Mouse (Mus musculus): ENCODE data around the gene Fas. TPM values are rescaled to one million over a fixed set of nuclear protein-coding genes. Genes with fewer than 3 reads are reported as not detected.

Gene Fas
- polyA plus RNA-seq, 1 experiment from 2014 or later = 5.5 TPM

GRCm38 (mm10) chr19:34299229-34299628, 8.8 kb downstream of the Fas start:
- H3K9me3 ChIP-seq (replicated peaks) = no peaks in the 10 kb centered on the region
- no peak for ATAC-seq (replicated peaks; ENCODE audit: insufficient number of reproducible peaks, insufficient read depth, low FRiP score, low read depth)
- no peak overlapping the region for H3K4me3 ChIP-seq
- WGBS = 53% methylated on average over 4 of the region's 4 CpGs
- H3K4me2 ChIP-seq = no peak overlapping the region
- H3K27me3 ChIP-seq = no peaks in the 10 kb centered on the region
- H3K4me1 ChIP-seq (replicated peaks) = peaks cover 3% of the 10 kb centered on the region; the same call in 1 of the 2 replicates
- H3K36me3 ChIP-seq = no peaks in the 10 kb centered on the region
- H3K9ac ChIP-seq = no peak overlapping the region
- H3K27ac ChIP-seq = no peak overlapping the region

- Histone ChIP-seq H3K9me3 (replicated peaks) (no peaks in the 10 kb centered on the region), H3K4me3 (no peak overlapping the region), H3K27ac (no peak overlapping the region), H3K27me3 (no peaks in the 10 kb centered on the region), H3K4me2 (no peak overlapping the region), H3K9ac (no peak overlapping the region), H3K4me1 (replicated peaks) (peaks cover 3% of the 10 kb centered on the region; the same call in 1 of the 2 replicates), H3K36me3 (no peaks in the 10 kb centered on the region)
- ATAC-seq (replicated peaks; ENCODE audit: insufficient number of reproducible peaks, insufficient read depth, low FRiP score, low read depth) = no peak
- WGBS = 81% methylated on average over 2 of the region's 2 CpGs
These were observed 10.0 kb downstream of the Fas start for GRCm38 (mm10) chr19:34300430-34300829.

GRCm38 (mm10) chr19:34304917-34305316, 14.5 kb downstream of the Fas start:
- no peak overlapping the region for H3K4me2 ChIP-seq
- no peak overlapping the region for H3K9ac ChIP-seq
- no peaks in the 10 kb centered on the region for H3K4me1 ChIP-seq (replicated peaks)
- ATAC-seq (replicated peaks; ENCODE audit: insufficient number of reproducible peaks, insufficient read depth, low FRiP score, low read depth) = no peak
- no peak overlapping the region for H3K27ac ChIP-seq
- no peaks in the 10 kb centered on the region for H3K27me3 ChIP-seq
- H3K9me3 ChIP-seq (replicated peaks) = no peaks in the 10 kb centered on the region
- H3K4me3 ChIP-seq = no peak overlapping the region
- no peaks in the 10 kb centered on the region for H3K36me3 ChIP-seq

- Histone ChIP-seq H3K4me2 (no peak overlapping the region), H3K27ac (no peak overlapping the region), H3K27me3 (no peaks in the 10 kb centered on the region), H3K4me3 (no peak overlapping the region), H3K4me1 (replicated peaks) (no peaks in the 10 kb centered on the region), H3K9ac (no peak overlapping the region), H3K36me3 (no peaks in the 10 kb centered on the region), H3K9me3 (replicated peaks) (no peaks in the 10 kb centered on the region)
- ATAC-seq (replicated peaks; ENCODE audit: insufficient number of reproducible peaks, insufficient read depth, low FRiP score, low read depth) = no peak
- 77% methylated on average over 6 of the region's 6 CpGs for WGBS
These were observed 16.3 kb downstream of the Fas start for GRCm38 (mm10) chr19:34306794-34307193.

- no peaks in the 10 kb centered on the region for H3K4me1 ChIP-seq (replicated peaks)
- WGBS = 61% methylated on average over 5 of the region's 5 CpGs
- no peak overlapping the region for H3K4me3 ChIP-seq
- ATAC-seq (replicated peaks; ENCODE audit: insufficient number of reproducible peaks, insufficient read depth, low FRiP score, low read depth) = no peak
- H3K36me3 ChIP-seq = no peaks in the 10 kb centered on the region
- H3K27me3 ChIP-seq = no peaks in the 10 kb centered on the region
- H3K9me3 ChIP-seq (replicated peaks) = no peaks in the 10 kb centered on the region
- H3K4me2 ChIP-seq = no peak overlapping the region
- no peak overlapping the region for H3K9ac ChIP-seq
- no peak overlapping the region for H3K27ac ChIP-seq
These were observed 21.8 kb downstream of the Fas start for GRCm38 (mm10) chr19:34312151-34312728.

GRCm38 (mm10) chr19:34328051-34328450, 37.6 kb downstream of the Fas start:
- no peaks in the 10 kb centered on the region for H3K4me1 ChIP-seq (replicated peaks)
- no peak overlapping the region for H3K27ac ChIP-seq
- no peaks in the 10 kb centered on the region for H3K9me3 ChIP-seq (replicated peaks)
- no peaks in the 10 kb centered on the region for H3K36me3 ChIP-seq
- 62% methylated on average over 3 of the region's 3 CpGs for WGBS
- no peak overlapping the region for H3K4me3 ChIP-seq
- H3K4me2 ChIP-seq = no peak overlapping the region
- H3K9ac ChIP-seq = no peak overlapping the region
- peaks cover 2% of the 10 kb centered on the region; the same call in 1 of the 2 replicates for H3K27me3 ChIP-seq
- ATAC-seq (replicated peaks; ENCODE audit: insufficient number of reproducible peaks, insufficient read depth, low FRiP score, low read depth) = no peak

- Histone ChIP-seq H3K27me3 (peaks cover 2% of the 10 kb centered on the region; the same call in 1 of the 2 replicates), H3K9me3 (replicated peaks) (no peaks in the 10 kb centered on the region), H3K4me2 (no peak overlapping the region), H3K4me1 (replicated peaks) (no peaks in the 10 kb centered on the region), H3K27ac (no peak overlapping the region), H3K36me3 (no peaks in the 10 kb centered on the region), H3K9ac (no peak overlapping the region), H3K4me3 (no peak overlapping the region)
- no peak for ATAC-seq (replicated peaks; ENCODE audit: insufficient number of reproducible peaks, insufficient read depth, low FRiP score, low read depth)
- WGBS = 2% methylated on average over 2 of the region's 2 CpGs
These were observed 43.8 kb downstream of the Fas start for GRCm38 (mm10) chr19:34334300-34334699.

- Histone ChIP-seq H3K4me3 (no peak overlapping the region), H3K36me3 (no peaks in the 10 kb centered on the region), H3K27ac (no peak overlapping the region), H3K9ac (no peak overlapping the region), H3K9me3 (replicated peaks) (no peaks in the 10 kb centered on the region), H3K27me3 (no peaks in the 10 kb centered on the region), H3K4me1 (replicated peaks) (peaks cover 14% of the 10 kb centered on the region; the same call in 1 of the 2 replicates), H3K4me2 (no peak overlapping the region)
- ATAC-seq (replicated peaks; ENCODE audit: insufficient number of reproducible peaks, insufficient read depth, low FRiP score, low read depth) = no peak
- WGBS = 76% methylated on average over 2 of the region's 2 CpGs
These were observed 54.2 kb downstream of the Fas start for GRCm38 (mm10) chr19:34344702-34345101.

- Histone ChIP-seq H3K9ac (no peak overlapping the region), H3K4me2 (no peak overlapping the region), H3K27me3 (no peaks in the 10 kb centered on the region), H3K4me1 (replicated peaks) (peaks cover 14% of the 10 kb centered on the region; the same call in 1 of the 2 replicates), H3K36me3 (no peaks in the 10 kb centered on the region), H3K9me3 (replicated peaks) (no peaks in the 10 kb centered on the region), H3K27ac (peak overlapping the region; percentile 66; the same call in 1 of the 2 replicates), H3K4me3 (no peak overlapping the region)
- 33% methylated on average over 8 of the region's 8 CpGs for WGBS
- ATAC-seq (replicated peaks; ENCODE audit: insufficient number of reproducible peaks, insufficient read depth, low FRiP score, low read depth) = no peak
These were observed 55.3 kb downstream of the Fas start for GRCm38 (mm10) chr19:34345616-34346267.

- 45% methylated on average over 3 of the region's 3 CpGs for WGBS
- H3K4me2 ChIP-seq = no peak overlapping the region
- H3K36me3 ChIP-seq = no peaks in the 10 kb centered on the region
- no peak for ATAC-seq (replicated peaks; ENCODE audit: insufficient number of reproducible peaks, insufficient read depth, low FRiP score, low read depth)
- H3K27me3 ChIP-seq = no peaks in the 10 kb centered on the region
- H3K27ac ChIP-seq = no peak overlapping the region
- H3K9me3 ChIP-seq (replicated peaks) = no peaks in the 10 kb centered on the region
- H3K4me1 ChIP-seq (replicated peaks) = no peaks in the 10 kb centered on the region
- no peak overlapping the region for H3K4me3 ChIP-seq
- no peak overlapping the region for H3K9ac ChIP-seq
These were observed 62.9 kb downstream of the Fas start for GRCm38 (mm10) chr19:34353291-34353805.

GRCm38 (mm10) chr19:34362639-34363038, 72.2 kb downstream of the Fas start:
- Histone ChIP-seq H3K4me2 (no peak overlapping the region), H3K27ac (no peak overlapping the region), H3K9me3 (replicated peaks) (0 out of 2 replicates have a peak, but pooled peaks cover 5% of the 10 kb centered on the region), H3K4me1 (replicated peaks) (no peaks in the 10 kb centered on the region), H3K4me3 (no peak overlapping the region), H3K36me3 (no peaks in the 10 kb centered on the region), H3K27me3 (no peaks in the 10 kb centered on the region), H3K9ac (no peak overlapping the region)
- 90% methylated on average over 1 of the region's 1 CpGs for WGBS
- ATAC-seq (replicated peaks; ENCODE audit: insufficient number of reproducible peaks, insufficient read depth, low FRiP score, low read depth) = no peak

- H3K27me3 ChIP-seq = no peaks in the 10 kb centered on the region
- H3K4me1 ChIP-seq (replicated peaks) = no peaks in the 10 kb centered on the region
- no peaks in the 10 kb centered on the region for H3K36me3 ChIP-seq
- no peak overlapping the region for H3K9ac ChIP-seq
- no peak for ATAC-seq (replicated peaks; ENCODE audit: insufficient number of reproducible peaks, insufficient read depth, low FRiP score, low read depth)
- H3K4me2 ChIP-seq = no peak overlapping the region
- H3K4me3 ChIP-seq = no peak overlapping the region
- H3K27ac ChIP-seq = no peak overlapping the region
- 12% methylated on average over 1 of the region's 1 CpGs for WGBS
- H3K9me3 ChIP-seq (replicated peaks) = no peaks in the 10 kb centered on the region
These were observed 79.1 kb downstream of the Fas start for GRCm38 (mm10) chr19:34369551-34369950.
